Mouse (Mus musculus) heart, postnatal 4 days (tissue): ENCODE data around the gene A2ml1. TPM values are rescaled to one million over a fixed set of nuclear protein-coding genes. Genes with fewer than 3 reads are reported as not detected.

Experiments used
- total RNA-seq, 2 experiments: library from RNA; stranded (reverse); gene quantifications; 2 replicates each; pipeline ENCODE4 v1.2.3; 2021

Gene A2ml1
- total RNA-seq, 2 experiments from 2014 or later = 0.11 TPM; not detected in 1

Other genes starting within 250 kb of the A2ml1 start
- gene Tulp3, start 225.8 kb downstream of the A2ml1 start, total RNA-seq = 10 to 100 TPM; 10.9 to 11.4 TPM
- 10 to 100 TPM; 25.7 to 26.8 TPM for gene Rhno1, start 218.7 kb downstream of the A2ml1 start, total RNA-seq
- 10 to 100 TPM; 42.0 to 48.9 TPM for gene Foxm1, start 218.6 kb downstream of the A2ml1 start, total RNA-seq
- gene Tex52, start 206.2 kb downstream of the A2ml1 start, total RNA-seq = not detected
- not detected for gene Gm44596, start 206.1 kb downstream of the A2ml1 start, total RNA-seq
- gene Nrip2, start 182.3 kb downstream of the A2ml1 start, total RNA-seq = 1 to 10 TPM; 1.5 to 1.8 TPM
- gene Itfg2, start 156.7 kb downstream of the A2ml1 start, total RNA-seq = 10 to 100 TPM; 27.8 to 34.2 TPM
- 100 to 1,000 TPM; 199 to 200 TPM for gene Fkbp4, start 142.9 kb downstream of the A2ml1 start, total RNA-seq
- 1 to 10 TPM; 1.1 to 2.9 TPM for gene Pzp, start 54.9 kb downstream of the A2ml1 start, total RNA-seq
- gene Klrb1a, start 41.9 kb upstream of the A2ml1 start, total RNA-seq = not detected
- not detected for gene Clec2h, start 80.8 kb upstream of the A2ml1 start, total RNA-seq
- gene Klrb1, start 141.5 kb upstream of the A2ml1 start, total RNA-seq = not detected
- not detected for gene Klrb1c, start 207.6 kb upstream of the A2ml1 start, total RNA-seq
- not detected for gene Gm44511, start 244.7 kb upstream of the A2ml1 start, total RNA-seq
- gene Klrb1b, start 244.7 kb upstream of the A2ml1 start, total RNA-seq = not detected